Mouse (Mus musculus): ENCODE data around the gene Ptpre.

The Ptpre gene

DNA sequence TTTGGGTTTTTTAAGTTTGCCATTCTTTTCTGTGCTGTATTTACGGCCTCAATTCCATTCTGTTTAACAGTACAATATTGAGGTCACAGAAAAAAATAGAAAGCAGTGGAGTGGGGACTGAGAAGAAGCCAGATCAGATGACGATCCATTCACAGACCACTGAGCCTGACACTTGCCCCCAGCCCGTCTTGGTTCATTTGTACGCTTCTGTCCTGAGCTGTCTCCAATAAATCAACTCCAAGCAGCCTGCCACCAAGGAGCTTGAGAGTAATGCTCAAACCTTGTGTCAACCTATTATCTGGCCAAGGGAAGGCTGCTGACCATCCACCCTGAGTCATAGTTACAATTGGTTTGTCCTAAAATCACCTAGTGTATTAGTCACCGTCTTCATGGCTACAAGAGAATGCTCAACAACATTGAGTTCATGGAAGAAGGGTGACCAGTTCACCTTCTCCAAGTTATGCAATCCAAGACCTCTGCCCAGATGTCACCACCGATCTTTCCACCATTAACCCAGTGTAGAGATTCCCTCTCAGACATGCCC, 12.8 kb upstream of the Ptpre start:
- no peak overlapping the region for H3K4me3 ChIP-seq (replicated peaks; ENCODE audit: low read length)
- TF ChIP-seq NANOG (IDR thresholded peaks at IDR 0.05; ENCODE audit: borderline replicate concordance, low read length), result no peak
- TF ChIP-seq CTCF (conservative IDR thresholded peaks at IDR 0.05; ENCODE audit: low read length), result no peak
- no peak for TF ChIP-seq POU5F1 (IDR thresholded peaks at IDR 0.05; ENCODE audit: borderline replicate concordance, low read length)

GRCm38 (mm10) chr7:135526574-135527152, 10.6 kb upstream of the Ptpre start:
- no peaks in the 10 kb centered on the region for H3K36me3 ChIP-seq (ENCODE audit: insufficient read depth, low read length)
- TF ChIP-seq NANOG (IDR thresholded peaks at IDR 0.05; ENCODE audit: borderline replicate concordance, low read length) (no peak), CTCF (conservative IDR thresholded peaks at IDR 0.05; ENCODE audit: low read length) (no peak), POU5F1 (IDR thresholded peaks at IDR 0.05; ENCODE audit: borderline replicate concordance, low read length) (no peak)
- H3K9me3 ChIP-seq (ENCODE audit: low read length), result no peaks in the 10 kb centered on the region
- H3K27me3 ChIP-seq (ENCODE audit: insufficient read depth, low read length), result no peaks in the 10 kb centered on the region
- H3K4me3 ChIP-seq (replicated peaks; ENCODE audit: low read length), result no peak overlapping the region
- H3K4me1 ChIP-seq (replicated peaks; ENCODE audit: low read depth, low read length), result 0 out of 2 replicates have a peak, but pooled peaks cover 4% of the 10 kb centered on the region

More for the DNA sequence above, 12.8 kb upstream of the Ptpre start:
- 0 out of 2 replicates have a peak, but pooled peaks cover 5% of the 10 kb centered on the region for H3K4me1 ChIP-seq (replicated peaks; ENCODE audit: low read depth, low read length)
- no peaks in the 10 kb centered on the region; the same call in 1 of the 2 replicates for H3K27me3 ChIP-seq (ENCODE audit: insufficient read depth, low read length)
- H3K36me3 ChIP-seq (ENCODE audit: insufficient read depth, low read length), result no peaks in the 10 kb centered on the region
- no peaks in the 10 kb centered on the region for H3K9me3 ChIP-seq (ENCODE audit: low read length)

DNA sequence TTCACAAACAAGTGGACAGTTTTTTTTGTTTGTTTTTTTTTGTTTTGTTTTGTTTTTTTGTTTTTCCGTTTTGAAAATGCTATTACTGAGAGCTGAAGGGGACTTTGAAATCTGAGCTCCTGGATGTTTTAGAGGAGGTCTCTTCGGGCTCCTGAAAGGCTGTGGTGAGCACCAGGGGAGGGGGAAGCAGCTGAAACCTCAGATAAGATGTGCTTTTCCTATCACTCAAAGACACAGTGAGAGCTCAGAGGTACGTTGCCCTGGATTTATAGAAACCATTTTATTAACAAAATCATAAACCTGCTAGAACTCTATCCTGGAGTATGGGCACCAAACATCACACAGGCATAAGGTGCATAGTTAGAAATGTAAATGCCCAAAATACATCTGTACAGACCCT, 10.1 kb upstream of the Ptpre start:
- no peaks in the 10 kb centered on the region for H3K4me1 ChIP-seq (replicated peaks; ENCODE audit: low read depth, low read length)
- H3K9me3 ChIP-seq (ENCODE audit: low read length), result no peaks in the 10 kb centered on the region
- no peaks in the 10 kb centered on the region for H3K27me3 ChIP-seq (ENCODE audit: insufficient read depth, low read length)
- no peak overlapping the region for H3K4me3 ChIP-seq (replicated peaks; ENCODE audit: low read length)
- H3K36me3 ChIP-seq (ENCODE audit: insufficient read depth, low read length), result no peaks in the 10 kb centered on the region
- TF ChIP-seq NANOG (IDR thresholded peaks at IDR 0.05; ENCODE audit: borderline replicate concordance, low read length), result no peak
- TF ChIP-seq CTCF (conservative IDR thresholded peaks at IDR 0.05; ENCODE audit: low read length), result no peak
- no peak for TF ChIP-seq POU5F1 (IDR thresholded peaks at IDR 0.05; ENCODE audit: borderline replicate concordance, low read length)

- H3K4me1 ChIP-seq (replicated peaks; ENCODE audit: low read depth, low read length), result no peaks in the 10 kb centered on the region
- H3K9me3 ChIP-seq (ENCODE audit: low read length), result no peaks in the 10 kb centered on the region
- H3K36me3 ChIP-seq (ENCODE audit: insufficient read depth, low read length), result no peaks in the 10 kb centered on the region
- H3K27me3 ChIP-seq (ENCODE audit: insufficient read depth, low read length), result no peaks in the 10 kb centered on the region
- no peak within 1 kb of the TSS for H3K4me3 ChIP-seq (replicated peaks; ENCODE audit: low read length)
- TF ChIP-seq NANOG (IDR thresholded peaks at IDR 0.05; ENCODE audit: borderline replicate concordance, low read length) (no peak), CTCF (conservative IDR thresholded peaks at IDR 0.05; ENCODE audit: low read length) (no peak), POU5F1 (IDR thresholded peaks at IDR 0.05; ENCODE audit: borderline replicate concordance, low read length) (no peak)
Measured at GRCm38 (mm10) chr7:135528515-135528914, 8.8 kb upstream of the Ptpre start, which contains the start of gene Clrn3. Gene Clrn3, minus strand, starts transcription at chr7:135528654.

DNA sequence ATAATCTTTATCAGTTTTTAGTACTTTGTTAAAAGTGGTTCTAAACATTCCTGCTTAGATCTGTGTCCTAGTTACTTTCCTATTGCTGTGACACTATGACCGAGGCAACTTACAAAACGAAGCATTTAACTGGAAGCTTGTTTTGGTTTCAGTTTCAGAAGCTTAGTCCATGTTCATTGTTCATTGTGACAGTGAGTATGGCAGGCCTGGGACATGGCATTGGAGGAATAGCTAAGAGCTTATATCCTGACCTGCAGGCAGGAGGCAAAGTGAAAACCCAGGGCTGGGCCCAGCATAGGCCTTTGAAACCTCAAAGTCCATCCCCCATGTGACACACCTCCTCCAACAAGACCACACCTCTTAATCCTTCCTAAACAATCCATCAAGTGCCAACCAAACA, 8.2 kb upstream of the Ptpre start:
- Histone ChIP-seq H3K4me1 (replicated peaks; ENCODE audit: low read depth, low read length) (no peaks in the 10 kb centered on the region), H3K27me3 (ENCODE audit: insufficient read depth, low read length) (no peaks in the 10 kb centered on the region), H3K4me3 (replicated peaks; ENCODE audit: low read length) (no peak overlapping the region), H3K9me3 (ENCODE audit: low read length) (no peaks in the 10 kb centered on the region), H3K36me3 (ENCODE audit: insufficient read depth, low read length) (no peaks in the 10 kb centered on the region)
- TF ChIP-seq CTCF (conservative IDR thresholded peaks at IDR 0.05; ENCODE audit: low read length) (no peak), POU5F1 (IDR thresholded peaks at IDR 0.05; ENCODE audit: borderline replicate concordance, low read length) (no peak), NANOG (IDR thresholded peaks at IDR 0.05; ENCODE audit: borderline replicate concordance, low read length) (no peak)

GRCm38 (mm10) chr7:135534548-135535189, 2.6 kb upstream of the Ptpre start:
- Histone ChIP-seq H3K27me3 (ENCODE audit: insufficient read depth, low read length) (peaks cover 44% of the 10 kb centered on the region), H3K4me3 (replicated peaks; ENCODE audit: low read length) (no peak overlapping the region), H3K9me3 (ENCODE audit: low read length) (no peaks in the 10 kb centered on the region), H3K36me3 (ENCODE audit: insufficient read depth, low read length) (no peaks in the 10 kb centered on the region), H3K4me1 (replicated peaks; ENCODE audit: low read depth, low read length) (peaks cover 7% of the 10 kb centered on the region; the same call in 1 of the 2 replicates)
- TF ChIP-seq NANOG (IDR thresholded peaks at IDR 0.05; ENCODE audit: borderline replicate concordance, low read length), result no peak
- no peak for TF ChIP-seq CTCF (conservative IDR thresholded peaks at IDR 0.05; ENCODE audit: low read length)
- TF ChIP-seq POU5F1 (IDR thresholded peaks at IDR 0.05; ENCODE audit: borderline replicate concordance, low read length), result no peak

DNA sequence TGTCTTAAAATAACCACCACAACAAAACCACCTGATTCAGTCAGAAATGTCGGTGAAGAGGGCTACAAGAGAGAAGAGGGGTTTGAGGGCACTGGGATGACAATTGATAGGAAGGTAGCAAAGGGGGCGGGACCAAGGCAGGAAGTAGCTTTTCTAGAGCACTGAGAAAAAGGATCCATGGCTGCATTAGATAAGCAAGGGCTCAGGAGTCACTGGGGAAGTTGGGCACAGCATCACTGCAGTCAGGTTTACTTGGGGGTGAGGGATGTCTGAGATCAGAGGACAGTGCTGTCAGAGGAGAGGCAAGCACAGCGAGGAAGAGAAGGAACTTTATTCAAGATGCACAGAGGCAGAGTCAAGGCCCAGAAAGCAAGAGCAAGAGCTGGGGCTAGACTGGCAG, 1.4 kb upstream of the Ptpre start:
- no peak for TF ChIP-seq POU5F1 (IDR thresholded peaks at IDR 0.05; ENCODE audit: borderline replicate concordance, low read length)
- Histone ChIP-seq H3K36me3 (ENCODE audit: insufficient read depth, low read length) (no peaks in the 10 kb centered on the region), H3K4me1 (replicated peaks; ENCODE audit: low read depth, low read length) (peaks cover 7% of the 10 kb centered on the region; the same call in 1 of the 2 replicates), H3K4me3 (replicated peaks; ENCODE audit: low read length) (no peak overlapping the region), H3K27me3 (ENCODE audit: insufficient read depth, low read length) (peaks cover 53% of the 10 kb centered on the region), H3K9me3 (ENCODE audit: low read length) (no peaks in the 10 kb centered on the region)

GRCm38 (mm10) chr7:135537948-135538741, 864 bp downstream of the Ptpre start:
- Histone ChIP-seq H3K4me1 (replicated peaks; ENCODE audit: low read depth, low read length) (peaks cover 7% of the 10 kb centered on the region; the same call in 1 of the 2 replicates), H3K4me3 (replicated peaks; ENCODE audit: low read length) (peak overlapping the region; percentile 85), H3K9me3 (ENCODE audit: low read length) (no peaks in the 10 kb centered on the region), H3K36me3 (ENCODE audit: insufficient read depth, low read length) (no peaks in the 10 kb centered on the region), H3K27me3 (ENCODE audit: insufficient read depth, low read length) (peaks cover 57% of the 10 kb centered on the region)
- TF ChIP-seq POU5F1 (IDR thresholded peaks at IDR 0.05; ENCODE audit: borderline replicate concordance, low read length), result no peak
- TF ChIP-seq NANOG (IDR thresholded peaks at IDR 0.05; ENCODE audit: borderline replicate concordance, low read length), result no peak
- TF ChIP-seq CTCF (conservative IDR thresholded peaks at IDR 0.05; ENCODE audit: low read length), result no peak

Measured in E14TG2a.4 (cell line).